ENCODE assay signal across 16 mouse cellular contexts in the genomic region with DNA sequence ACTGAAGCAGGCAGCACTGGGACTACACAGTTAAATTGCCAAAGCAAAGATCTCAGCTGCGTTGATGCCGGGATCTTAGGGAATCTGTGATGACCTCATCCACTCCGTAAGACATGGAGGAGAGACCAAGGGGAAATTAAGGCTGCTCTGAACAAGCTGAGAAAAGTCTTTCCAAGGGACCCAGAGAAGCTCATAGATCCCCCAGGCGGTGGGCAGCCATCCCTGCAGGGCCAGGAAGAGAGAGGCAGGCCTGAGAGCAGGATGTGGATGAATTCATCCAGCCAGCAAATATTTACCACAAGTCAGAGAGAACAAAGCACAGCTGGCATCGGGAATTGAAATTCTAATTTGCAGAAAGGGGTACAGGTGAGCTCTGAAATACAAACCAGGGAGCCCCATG. TPM values are rescaled to one million over a fixed set of nuclear protein-coding genes. Genes with fewer than 3 reads are reported as not detected.
A peak's percentile ranks its signal among the peaks of the same experiment; 100 is the strongest.
DNase-seq lines count a peak whose midpoint lies in the region; ATAC-seq and TF ChIP-seq lines count a peak whose summit lies in the region.
"Had no signal": no experiment of that assay in that cellular context is flagged by ENCODE, and none has a peak within 500 bp of the region (broad histone marks: within the 10 kb centered on the region; RNA-seq: fewer than 3 reads in every experiment).

No protein-coding gene starts in this region.

- H3K4me3 ChIP-seq in kidney, postnatal 0 days (replicated peaks; ENCODE audit: low read depth, low read length) = no peak overlapping the region
- H3K4me3 ChIP-seq in kidney, embryonic 16.5 days (ENCODE audit: low read length) = no peak overlapping the region
- no peak overlapping the region for H3K4me3 ChIP-seq in limb, embryonic 10.5 days
- H3K4me3 ChIP-seq: embryonic facial prominence, embryonic 15.5 days; forebrain, embryonic 10.5 days; neural tube, embryonic 15.5 days had no signal

- no peak for DNase-seq in kidney, postnatal 0 days (ENCODE audit: low spot score)
- DNase-seq in retina, embryonic 14.5 days (ENCODE audit: low spot score) = peak; percentile 43
- no peak for DNase-seq in retina, postnatal 1 day
- DNase-seq in limb, embryonic 10.5 days (ENCODE audit: low spot score) = no peak
- DNase-seq in layer of hippocampus, postnatal 25 days (ENCODE audit: extremely low spot score in 1 of 2, low spot score in 1 of 2) = no peak
- DNase-seq in left cerebral cortex, adult 18-20 months (ENCODE audit: low spot score in 2 of 2) = no peak
- DNase-seq: cerebellum, adult 2 months; cerebellum, postnatal 36 days; gastrocnemius, postnatal 36 days; kidney, adult 8-10 months; liver, postnatal 0 days; right cerebral cortex, postnatal 4 days had no signal

- no peaks in the 10 kb centered on the region for H3K27me3 ChIP-seq in kidney, postnatal 0 days (ENCODE audit: insufficient read depth, low read length)
- H3K27me3 ChIP-seq in kidney, embryonic 16.5 days (ENCODE audit: insufficient read depth, low read length) = no peaks in the 10 kb centered on the region
- peaks cover 20% of the 10 kb centered on the region for H3K27me3 ChIP-seq in limb, embryonic 10.5 days (ENCODE audit: low read depth, poor library complexity, severe bottlenecking)
- H3K27me3 ChIP-seq: embryonic facial prominence, embryonic 15.5 days; neural tube, embryonic 15.5 days had no signal

- no peaks in the 10 kb centered on the region for H3K36me3 ChIP-seq in kidney, postnatal 0 days (ENCODE audit: insufficient read depth, low read length)
- no peaks in the 10 kb centered on the region for H3K36me3 ChIP-seq in kidney, embryonic 16.5 days (ENCODE audit: insufficient read depth, low read length)
- H3K36me3 ChIP-seq in limb, embryonic 10.5 days = no peaks in the 10 kb centered on the region
- H3K36me3 ChIP-seq: embryonic facial prominence, embryonic 15.5 days; forebrain, embryonic 10.5 days; neural tube, embryonic 15.5 days had no signal

- H3K4me1 ChIP-seq in kidney, postnatal 0 days (replicated peaks; ENCODE audit: insufficient read depth, low read length) = peaks cover 9% of the 10 kb centered on the region
- H3K4me1 ChIP-seq in kidney, embryonic 16.5 days (ENCODE audit: insufficient read depth, low read length) = peaks cover 13% of the 10 kb centered on the region
- peaks cover 23% of the 10 kb centered on the region for H3K4me1 ChIP-seq in limb, embryonic 10.5 days

- no peak overlapping the region for H3K4me2 ChIP-seq in kidney, postnatal 0 days (ENCODE audit: low read length)
- H3K4me2 ChIP-seq in kidney, embryonic 16.5 days (replicated peaks; ENCODE audit: low read depth, low read length) = no peak overlapping the region
- H3K4me2 ChIP-seq: embryonic facial prominence, embryonic 15.5 days; neural tube, embryonic 15.5 days had no signal

- H3K9ac ChIP-seq in kidney, postnatal 0 days (ENCODE audit: low read depth, low read length) = no peak overlapping the region
- H3K9ac ChIP-seq in kidney, embryonic 16.5 days (replicated peaks; ENCODE audit: low read length) = no peak overlapping the region
- H3K9ac ChIP-seq: embryonic facial prominence, embryonic 15.5 days; liver, postnatal 0 days; neural tube, embryonic 15.5 days had no signal

- no peak for ATAC-seq in kidney, postnatal 0 days (replicated peaks; ENCODE audit: low FRiP score, low read depth)
- ATAC-seq in kidney, embryonic 16.5 days (ENCODE audit: low FRiP score, low TSS enrichment) = no peak
- ATAC-seq: liver, postnatal 0 days had no signal

- WGBS in kidney, postnatal 0 days = 59% methylated on average over 5 of the region's 5 CpGs
- 64% methylated on average over 5 of the region's 5 CpGs for WGBS in kidney, embryonic 16.5 days
- WGBS in limb, embryonic 10.5 days = 64% methylated on average over 5 of the region's 5 CpGs

- H3K27ac ChIP-seq in kidney, postnatal 0 days = no peak overlapping the region
- no peak overlapping the region for H3K27ac ChIP-seq in kidney, embryonic 16.5 days (ENCODE audit: low read length)
- 0 out of 2 replicates have a peak overlapping the region, but pooled peaks have one; percentile 3 for H3K27ac ChIP-seq in limb, embryonic 10.5 days
- H3K27ac ChIP-seq: embryonic facial prominence, embryonic 15.5 days; forebrain, embryonic 10.5 days; neural tube, embryonic 15.5 days had no signal

- no peaks in the 10 kb centered on the region for H3K9me3 ChIP-seq in kidney, postnatal 0 days (replicated peaks; ENCODE audit: low read length)
- no peaks in the 10 kb centered on the region for H3K9me3 ChIP-seq in kidney, embryonic 16.5 days (ENCODE audit: low read length)
- H3K9me3 ChIP-seq in limb, embryonic 10.5 days (replicated peaks) = no peaks in the 10 kb centered on the region
- H3K9me3 ChIP-seq: embryonic facial prominence, embryonic 15.5 days; forebrain, embryonic 10.5 days; neural tube, embryonic 15.5 days had no signal

- TF ChIP-seq CTCF in kidney, postnatal 0 days (IDR thresholded peaks at IDR 0.05; ENCODE audit: low read depth) = peak; percentile 48

RNA-seq across cellular contexts. Expression of a gene that starts 8.7 kb away (rescaled TPM):
- 0.74 and 1.2 TPM in 2 replicates for polyA plus RNA-seq in kidney, postnatal 0 days (2015; fragmentation: Nextera tagmentation; extraction: Ambion mirVana)
- polyA plus RNA-seq in kidney, embryonic 16.5 days (2015; fragmentation: Nextera tagmentation; extraction: Ambion mirVana) = 1.00 and 1.0 TPM in 2 replicates
- 0.33 and 0.69 TPM in 2 replicates for polyA plus RNA-seq in limb, embryonic 10.5 days (2016; fragmentation: Nextera tagmentation; extraction: Ambion mirVana)
- total RNA-seq in layer of hippocampus, postnatal 25 days (2021) = under 1 TPM; 0.44 to 0.66 TPM
- total RNA-seq in left cerebral cortex, adult 18-20 months (2021) = under 1 TPM; 0.28 to 0.30 TPM
